Mouse (Mus musculus): ENCODE measurements at regions not wholly inside any gene's neighbourhood (a gene's known extent, or its start where the extent isn't known, plus 50 kb on each side); places are given as distances from the start of the nearest gene placed in this dataset.
A peak's percentile ranks its signal among the peaks of the same experiment; 100 is the strongest.
"Not testable (repeated sequence)": the region's sequence is repeated elsewhere in the genome, so short reads cannot be mapped to it uniquely, and the experiment has no call there.

GRCm38 (mm10) chr12:21680026-21680425 is 262.6 kb upstream of the Ywhaq start:
- DNase-seq (ENCODE audit: low spot score in 2 of 2), result not testable (repeated sequence)

DNA sequence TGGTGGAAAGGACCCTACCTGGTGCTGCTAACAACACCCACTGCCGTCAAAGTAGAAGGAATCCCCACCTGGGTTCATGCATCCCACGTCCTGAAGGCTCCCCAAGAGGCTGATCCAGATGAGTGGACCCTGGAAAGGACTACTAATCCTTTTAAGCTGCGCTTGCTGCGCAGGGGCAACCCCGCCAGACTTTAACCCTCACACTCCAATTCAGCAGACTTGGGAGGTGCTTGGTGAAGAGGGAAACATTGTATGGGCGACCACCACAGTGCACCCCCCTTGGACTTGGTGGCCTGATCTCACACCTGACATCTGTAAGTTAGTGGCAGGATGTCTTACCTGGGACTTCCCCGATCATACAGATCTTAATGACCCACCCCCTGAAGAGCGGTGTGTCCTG is 231.9 kb upstream of the Ywhaq start:
- DNase-seq (ENCODE audit: low spot score in 2 of 2), result not testable (repeated sequence)

GRCm38 (mm10) chr12:21613781-21614180 is 196.3 kb upstream of the Ywhaq start:
- peak in 1 of 2 experiments; percentile 25 for DNase-seq (ENCODE audit: low spot score in 2 of 2)

DNA sequence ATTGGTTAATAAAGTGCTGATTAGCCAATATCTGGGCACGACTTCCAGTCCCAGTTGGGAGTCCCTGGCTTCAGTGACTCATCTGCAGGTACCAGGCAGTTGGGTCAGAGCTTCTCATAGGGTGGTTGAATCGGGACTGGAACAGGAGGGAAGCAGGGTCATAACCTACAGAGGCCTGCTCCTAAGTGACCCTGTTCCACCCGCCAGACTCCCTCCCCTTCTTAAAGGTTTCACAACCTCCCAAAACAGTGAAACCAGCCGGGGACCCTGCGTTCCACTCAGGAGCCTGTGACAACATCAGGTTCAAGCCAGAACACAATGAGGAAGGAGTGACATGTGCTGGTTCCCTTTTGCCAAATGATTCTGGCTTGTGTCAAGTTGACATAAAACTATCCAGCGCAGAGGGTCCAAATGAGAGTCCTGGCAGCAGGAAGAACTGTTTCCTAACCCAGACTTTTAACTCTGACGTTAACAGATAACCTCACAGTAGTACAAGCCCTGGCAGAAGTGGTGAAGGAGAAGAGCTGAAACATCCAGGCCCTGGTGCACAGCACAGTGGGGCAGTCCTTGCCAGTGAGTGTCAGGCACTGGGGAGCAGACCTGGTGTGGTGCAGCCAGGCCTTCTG is 151.1 kb upstream of the Ywhaq start:
- peak in 1 of 2 experiments; percentile 5 for DNase-seq (ENCODE audit: low spot score in 2 of 2)

- DNase-seq (ENCODE audit: low spot score in 2 of 2), result not testable (repeated sequence)
These were observed 126.5 kb upstream of the Ywhaq start for GRCm38 (mm10) chr12:21543962-21544361.

DNA sequence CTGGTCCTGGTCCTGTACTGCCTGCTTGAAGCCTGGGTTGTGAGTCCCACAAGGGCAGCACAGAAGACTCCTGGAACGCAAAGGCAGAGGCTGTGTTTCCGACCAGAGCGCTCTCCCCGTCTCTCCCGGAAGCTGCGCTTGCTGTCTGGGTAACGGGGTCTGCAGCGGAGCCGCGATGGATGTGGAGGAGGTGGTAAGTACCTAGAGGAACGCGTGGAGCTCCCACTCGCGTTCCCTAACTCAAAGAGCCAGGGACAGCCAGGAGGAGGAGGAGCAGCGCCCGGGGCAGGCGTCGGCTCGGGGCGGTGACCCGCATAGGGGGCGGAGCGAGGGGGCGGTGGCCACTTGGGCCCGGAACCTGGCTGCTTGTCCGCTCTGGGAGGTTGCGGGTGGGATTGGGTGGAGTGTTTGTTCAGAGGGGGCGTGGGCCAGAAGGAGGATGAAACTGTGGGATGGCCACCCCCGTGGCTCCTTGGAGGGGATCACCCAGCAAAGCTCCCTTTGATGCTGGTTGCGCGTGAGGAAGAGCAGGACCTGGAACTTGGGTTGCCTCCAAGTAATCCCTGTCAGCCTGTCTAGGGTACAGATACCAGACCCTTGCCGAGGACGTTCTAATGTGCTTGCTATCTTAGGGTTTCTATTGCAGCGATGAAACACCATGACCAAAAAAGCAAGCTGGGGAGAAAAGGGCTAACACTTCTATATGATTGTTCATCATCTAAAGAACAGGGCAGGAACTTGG is 125.9 kb upstream of the Ywhaq start:
- DNase-seq (ENCODE audit: low spot score in 2 of 2), result peak; percentile 46 to 56

- no peak for DNase-seq (ENCODE audit: low spot score in 2 of 2)
These were observed 114.3 kb upstream of the Ywhaq start for GRCm38 (mm10) chr12:21531766-21532165.

DNA sequence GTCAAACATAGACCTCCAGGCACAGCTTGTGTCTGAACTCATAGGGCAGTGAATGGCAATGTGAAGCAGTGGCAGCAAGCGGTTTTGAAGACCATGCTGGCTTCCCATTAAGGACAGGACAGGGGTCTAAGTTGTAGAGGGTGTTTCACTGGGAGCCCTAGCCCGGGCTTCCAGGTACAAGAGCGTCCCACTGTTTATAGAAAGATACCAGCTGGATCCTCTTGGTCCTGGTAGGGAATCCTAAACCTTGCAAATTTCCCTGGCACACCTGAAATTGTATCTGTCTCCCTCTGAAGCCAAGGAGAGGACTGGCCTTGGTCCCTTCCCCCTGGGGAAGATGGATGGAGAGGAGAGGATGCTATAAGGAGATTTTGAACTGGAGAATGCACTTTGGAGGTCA is 111.9 kb upstream of the Ywhaq start:
- DNase-seq (ENCODE audit: low spot score in 2 of 2), result not testable (repeated sequence)

DNA sequence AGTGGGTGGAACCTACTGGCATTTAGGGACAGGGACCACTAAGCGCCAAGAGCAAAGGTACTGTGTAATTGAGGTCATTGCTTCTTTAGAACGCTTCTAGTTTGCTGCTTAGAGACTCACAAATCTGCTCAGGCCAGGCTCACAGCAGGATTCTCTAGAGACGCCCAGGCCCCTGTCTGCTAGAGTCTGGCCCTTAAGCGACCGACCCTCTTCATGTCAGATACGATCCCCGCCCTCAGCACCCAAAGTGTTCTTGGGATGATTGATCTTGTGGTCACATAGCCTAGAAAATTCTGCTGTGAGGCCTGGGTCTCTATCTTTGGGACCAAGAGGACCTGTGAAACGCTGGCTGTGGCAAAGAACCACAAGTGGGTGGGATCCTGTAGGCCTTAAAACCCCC is 109.9 kb upstream of the Ywhaq start:
- DNase-seq (ENCODE audit: low spot score in 2 of 2), result not testable (repeated sequence)

DNA sequence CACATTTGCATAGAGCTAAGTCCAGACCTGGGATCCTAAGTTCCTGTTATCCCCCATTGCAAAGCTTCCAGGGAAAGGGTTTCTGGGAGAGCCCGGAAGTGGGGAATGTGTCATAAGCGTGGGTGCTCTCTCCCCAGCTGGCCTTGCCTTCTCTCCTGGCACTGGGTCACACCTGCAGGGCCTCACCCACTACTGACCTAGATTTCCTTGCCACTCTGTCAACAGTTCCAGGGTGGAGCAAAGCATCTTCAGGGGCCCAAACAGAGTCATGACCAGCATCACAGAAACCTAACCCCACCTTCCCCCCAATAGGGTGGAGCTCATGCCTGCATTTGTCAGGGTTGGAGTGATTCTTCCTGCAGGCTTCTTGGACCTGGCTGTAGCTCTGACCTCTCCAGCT is 109.5 kb upstream of the Ywhaq start:
- DNase-seq (ENCODE audit: low spot score in 2 of 2), result not testable (repeated sequence)

DNA sequence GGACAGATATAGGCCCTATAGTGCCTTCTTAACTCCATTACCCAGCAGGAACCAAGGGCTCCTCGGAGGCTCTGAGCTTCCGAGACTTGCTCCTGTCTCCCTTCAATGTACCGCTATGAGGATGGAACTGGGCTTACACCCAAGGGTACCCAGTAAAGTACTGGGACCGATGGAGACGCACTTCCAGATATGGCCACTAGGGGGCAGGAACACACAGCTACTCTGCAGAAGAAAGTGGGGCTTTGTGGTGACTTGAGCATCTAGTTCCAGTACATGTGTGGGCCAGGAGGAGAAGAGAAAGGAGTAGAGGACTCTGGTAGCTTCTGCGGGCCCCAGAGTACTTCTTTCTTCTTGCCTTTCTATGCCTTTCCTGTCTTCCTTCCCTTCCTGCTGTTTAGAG is 108.1 kb upstream of the Ywhaq start:
- not testable (repeated sequence) for DNase-seq (ENCODE audit: low spot score in 2 of 2)

DNA sequence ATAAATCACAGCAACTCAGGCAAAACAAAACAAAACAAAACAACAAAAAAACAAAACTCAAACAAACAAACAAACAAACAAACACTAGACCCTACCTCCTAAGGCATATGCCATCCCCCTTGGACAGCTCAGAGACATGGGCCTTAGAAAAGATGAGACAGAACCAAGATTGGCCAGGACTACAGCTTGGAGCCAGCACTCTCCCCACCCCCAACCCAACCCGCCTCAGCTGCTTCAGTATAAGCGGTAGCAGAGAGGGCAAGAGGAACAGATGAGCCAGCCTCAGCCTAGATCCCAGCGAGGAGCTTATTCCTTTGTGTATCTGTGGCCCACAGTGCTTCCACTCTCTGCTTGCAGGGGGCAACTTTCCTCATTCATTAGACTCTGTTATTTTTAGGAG is 105.2 kb upstream of the Ywhaq start:
- no peak for DNase-seq (ENCODE audit: low spot score in 2 of 2)

DNA sequence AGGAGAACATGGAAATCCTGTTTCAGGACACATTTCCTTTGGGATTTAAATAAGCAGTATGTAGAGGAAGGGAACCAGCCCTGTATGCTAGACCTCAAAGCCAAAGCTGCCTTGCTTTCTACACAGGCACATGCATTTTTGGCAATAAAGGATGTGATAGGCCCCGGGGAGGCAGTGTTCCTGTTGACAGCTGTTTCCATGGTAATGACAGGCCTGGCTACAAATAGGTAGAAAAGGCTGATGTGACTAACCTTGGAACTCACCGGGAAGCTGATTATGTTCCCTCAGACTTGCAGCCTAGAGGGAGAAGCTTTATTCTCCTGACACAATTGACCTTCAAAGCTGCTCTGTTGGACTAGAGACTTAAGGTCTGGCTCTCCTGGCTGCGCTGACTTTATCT is 101.6 kb upstream of the Ywhaq start:
- no peak for DNase-seq (ENCODE audit: low spot score in 2 of 2)

- no peak for DNase-seq (ENCODE audit: low spot score in 2 of 2)
These were observed 95.3 kb upstream of the Ywhaq start for GRCm38 (mm10) chr12:21512736-21513135.

DNA sequence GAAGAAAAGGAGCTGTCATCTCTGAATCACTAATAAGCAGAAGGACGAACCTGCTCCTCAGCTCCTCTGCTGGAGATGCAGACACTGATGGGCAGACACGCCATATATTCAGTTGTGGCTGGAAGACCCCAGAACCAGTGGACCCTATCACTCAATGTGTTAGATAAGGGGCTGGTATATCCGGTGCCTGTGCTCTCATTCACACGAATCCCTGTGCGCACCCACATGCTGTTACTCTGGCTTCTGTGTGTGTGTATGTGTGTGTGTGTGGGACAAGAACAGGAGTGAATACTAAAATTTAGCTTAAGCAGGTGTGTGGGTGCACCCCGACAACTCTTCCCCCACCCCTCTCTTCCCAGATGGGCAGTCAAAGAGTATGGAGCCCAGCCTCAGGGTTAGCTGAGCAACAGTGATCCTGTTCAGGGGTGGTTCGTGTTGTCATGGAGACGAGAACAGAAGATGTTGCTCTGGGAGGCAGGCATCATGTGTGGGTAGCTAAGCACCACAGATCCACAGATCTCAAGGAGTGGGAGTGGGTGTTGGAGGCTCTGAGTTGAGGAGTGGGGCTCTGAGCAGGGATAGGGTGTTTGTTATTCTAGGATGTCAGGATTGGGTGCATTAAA is 93.7 kb upstream of the Ywhaq start:
- no peak for DNase-seq (ENCODE audit: low spot score in 2 of 2)

DNA sequence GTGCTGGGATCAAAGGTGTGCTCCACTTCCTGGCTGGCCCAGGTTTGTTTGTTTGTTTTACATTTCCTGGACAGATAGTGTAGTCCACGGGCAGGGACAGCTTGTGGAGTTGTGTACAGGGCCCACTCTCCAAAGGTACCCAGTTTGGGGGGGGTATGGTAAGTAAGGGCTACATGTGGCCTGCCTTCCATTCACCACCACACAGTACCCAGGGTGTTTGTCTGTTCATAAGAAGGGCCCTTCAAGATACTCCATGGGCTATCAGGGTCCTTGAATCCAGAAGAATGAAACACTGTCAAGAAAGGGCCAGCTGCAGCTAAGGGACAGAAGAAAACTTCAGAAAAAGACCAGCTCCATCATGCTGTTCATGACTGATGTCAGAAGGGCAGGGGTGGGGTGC is 89.6 kb upstream of the Ywhaq start:
- DNase-seq (ENCODE audit: low spot score in 2 of 2), result no peak

GRCm38 (mm10) chr12:21505731-21506368 is 88.4 kb upstream of the Ywhaq start:
- DNase-seq (ENCODE audit: low spot score in 2 of 2), result no peak

DNA sequence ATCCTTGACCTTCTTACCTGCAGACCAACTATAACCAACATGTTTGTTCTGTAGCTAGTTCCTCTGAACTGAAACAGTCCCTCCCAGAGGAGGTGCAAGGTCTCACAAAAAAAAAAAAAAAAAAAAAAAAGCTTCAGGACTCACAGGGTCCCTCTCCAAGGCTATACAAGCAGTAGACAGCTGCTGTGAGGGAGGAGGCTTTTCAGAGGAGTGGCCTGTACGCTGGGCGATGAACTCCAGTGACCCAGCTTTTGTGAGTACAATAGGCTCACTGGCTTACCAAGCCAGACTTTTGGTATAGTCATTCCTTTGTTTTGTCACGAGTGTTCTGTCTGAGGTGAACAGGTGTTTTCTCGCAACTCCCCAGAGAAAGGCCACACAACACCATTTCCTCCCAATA is 85.8 kb upstream of the Ywhaq start:
- DNase-seq (ENCODE audit: low spot score in 2 of 2), result no peak

DNA sequence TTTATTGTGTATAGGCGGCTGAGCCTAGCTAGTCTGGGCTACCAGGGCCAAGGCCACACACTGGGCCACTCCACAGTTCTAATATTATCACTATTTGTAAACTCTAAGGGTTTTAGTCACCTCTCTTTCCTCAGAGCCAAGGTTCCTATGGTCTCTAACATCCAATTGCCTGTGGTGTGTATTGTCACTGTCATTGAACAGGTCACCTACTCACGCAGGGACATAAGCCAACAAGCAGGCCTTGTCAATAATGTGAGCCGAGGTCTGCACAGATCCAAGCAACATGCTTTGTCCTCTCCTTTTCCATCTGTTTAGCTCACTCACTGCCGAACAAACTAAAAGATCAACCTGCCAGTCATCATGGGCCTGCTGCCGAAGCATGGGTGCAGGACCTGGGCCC is 79.5 kb upstream of the Ywhaq start:
- no peak for DNase-seq (ENCODE audit: low spot score in 2 of 2)

DNA sequence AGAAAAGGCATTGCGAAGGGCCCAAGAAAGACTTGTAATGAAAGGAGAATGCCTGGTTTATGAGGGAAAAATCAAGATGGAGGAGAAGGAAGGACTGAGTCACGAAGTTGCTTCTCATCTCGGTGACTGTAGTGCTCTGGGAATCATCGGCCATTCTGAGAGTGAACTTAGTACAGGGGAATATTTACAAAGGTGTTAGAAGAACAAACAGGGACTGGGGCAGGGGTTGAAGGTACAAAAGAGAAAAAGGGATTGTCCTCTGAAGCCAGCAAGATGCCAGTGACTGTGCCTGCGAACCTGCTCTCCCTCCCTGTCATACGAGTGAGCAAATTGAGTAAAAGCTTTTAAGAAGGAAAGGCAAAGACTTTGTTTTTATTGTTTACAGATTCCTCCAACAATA is 78.1 kb upstream of the Ywhaq start:
- no peak for DNase-seq (ENCODE audit: low spot score in 2 of 2)

DNA sequence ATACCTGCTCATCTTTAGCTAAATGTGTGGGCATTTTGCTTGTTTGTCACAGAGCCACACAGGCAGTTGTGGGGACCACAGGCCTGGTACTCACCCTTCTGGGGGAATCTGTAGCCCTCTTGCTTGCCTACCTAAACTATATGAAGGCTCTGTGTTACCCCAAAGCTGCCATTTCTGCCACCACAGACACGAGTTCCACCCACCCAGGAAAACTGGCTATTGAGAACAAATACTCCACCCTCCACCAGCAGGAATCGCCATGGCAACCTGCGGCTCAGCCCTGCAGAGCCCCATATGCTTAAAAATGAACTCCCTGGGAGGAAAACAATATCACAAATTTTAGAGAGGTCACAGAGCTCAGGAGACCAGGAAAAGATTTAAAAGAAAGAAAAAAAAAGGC is 76.0 kb upstream of the Ywhaq start:
- no peak for DNase-seq (ENCODE audit: low spot score in 2 of 2)

- no peak for DNase-seq (ENCODE audit: low spot score in 2 of 2)
These were observed 75.3 kb upstream of the Ywhaq start for GRCm38 (mm10) chr12:21492549-21493291.
